Mouse (Mus musculus): ENCODE data around the gene Oard1.

Oard1 gene

GRCm38 (mm10) chr17:48437421-48437911 lies 27.7 kb downstream of the Oard1 start:
- DNase-seq = no peak

GRCm38 (mm10) chr17:48442745-48443457 lies 33.1 kb downstream of the Oard1 start:
- DNase-seq = no peak

GRCm38 (mm10) chr17:48443542-48444145 lies 33.8 kb downstream of the Oard1 start:
- DNase-seq = no peak

- DNase-seq = no peak
Measured at GRCm38 (mm10) chr17:48447675-48448074, 37.9 kb downstream of the Oard1 start.

- no peak for DNase-seq
Measured at GRCm38 (mm10) chr17:48450666-48451352, 41.0 kb downstream of the Oard1 start.

- DNase-seq = no peak
Measured at GRCm38 (mm10) chr17:48451353-48451675, 41.5 kb downstream of the Oard1 start, which contains the start of gene Tspo2. Gene Tspo2, minus strand, starts transcription at chr17:48451522.

- no peak for DNase-seq
Measured at GRCm38 (mm10) chr17:48451753-48452444, 42.1 kb downstream of the Oard1 start.

GRCm38 (mm10) chr17:48453489-48453888 lies 43.7 kb downstream of the Oard1 start:
- DNase-seq = no peak

GRCm38 (mm10) chr17:48454190-48454589 lies 44.4 kb downstream of the Oard1 start:
- no peak for DNase-seq

- no peak for DNase-seq
Measured at GRCm38 (mm10) chr17:48454688-48455087, 44.9 kb downstream of the Oard1 start, which contains the start of gene Unc5cl. Gene Unc5cl, plus strand, starts transcription at chr17:48454901.

- DNase-seq = no peak
Measured at GRCm38 (mm10) chr17:48455955-48456354, 46.1 kb downstream of the Oard1 start.

GRCm38 (mm10) chr17:48457971-48458653 lies 48.3 kb downstream of the Oard1 start:
- DNase-seq = no peak

- no peak for DNase-seq
Measured at GRCm38 (mm10) chr17:48462096-48462495, 52.3 kb downstream of the Oard1 start.

GRCm38 (mm10) chr17:48463391-48463790 lies 53.6 kb downstream of the Oard1 start:
- no peak for DNase-seq
